ENCODE assay signal across 11 mouse cellular contexts in genomic region chr6:70871511-70871980, GRCm38 (mm10). TPM values are rescaled to one million over a fixed set of nuclear protein-coding genes. Genes with fewer than 3 reads are reported as not detected.
DNase-seq lines count a peak whose midpoint lies in the region; ATAC-seq and TF ChIP-seq lines count a peak whose summit lies in the region.
"Had no signal": no experiment of that assay in that cellular context is flagged by ENCODE, and none has a peak within 500 bp of the region (broad histone marks: within the 10 kb centered on the region; RNA-seq: fewer than 3 reads in every experiment).

No protein-coding gene starts in this region.

- no peaks in the 10 kb centered on the region for H3K9me3 ChIP-seq in CH12.LX (replicated peaks; ENCODE audit: low read length)
- H3K9me3 ChIP-seq: hindbrain, embryonic 15.5 days; lung, embryonic 15.5 days had no signal

- H3K4me2 ChIP-seq in CH12.LX (ENCODE audit: insufficient read depth, low read depth, poor library complexity, severe bottlenecking), result peak overlapping the region; percentile 85
- H3K4me2 ChIP-seq: lung, embryonic 15.5 days had no signal

- peak overlapping the region; percentile 71 for H3K27ac ChIP-seq in layer of hippocampus, adult 2 months
- H3K27ac ChIP-seq in CH12.LX (ENCODE audit: insufficient read depth, low read depth), result peak overlapping the region; percentile 97
- peak overlapping the region; percentile 62; the same call in 1 of the 2 replicates for H3K27ac ChIP-seq in cortical plate, adult 2 months (ENCODE audit: insufficient read depth, low read length)
- H3K27ac ChIP-seq: hindbrain, embryonic 15.5 days; lung, embryonic 15.5 days had no signal

- TF ChIP-seq EP300 in CH12.LX (IDR thresholded peaks at IDR 0.05; ENCODE audit: low read length), result peak; percentile 44

- peak; percentile 74 for ATAC-seq in megakaryocyte progenitor cell, adult 5-6 weeks (replicated peaks; ENCODE audit: poor library complexity)

- peak overlapping the region; percentile 81 for H3K9ac ChIP-seq in CH12.LX (ENCODE audit: insufficient read depth, low read depth)
- H3K9ac ChIP-seq: hindbrain, embryonic 15.5 days; lung, embryonic 15.5 days had no signal

- H3K4me1 ChIP-seq in CH12.LX (ENCODE audit: control insufficient read depth in 1 of 2, insufficient read depth in 2 of 2), result peaks cover 24 to 81% of the 10 kb centered on the region in 2 experiments
- H3K4me1 ChIP-seq in cortical plate, adult 2 months (ENCODE audit: control insufficient read depth, insufficient read depth, low read length), result peaks cover 1% of the 10 kb centered on the region; the same call in 1 of the 2 replicates
- H3K4me1 ChIP-seq: lung, embryonic 15.5 days had no signal

- no peak for TF ChIP-seq CTCF in layer of hippocampus, adult 2 months (conservative IDR thresholded peaks at IDR 0.05)
- TF ChIP-seq CTCF in CH12.LX (conservative IDR thresholded peaks at IDR 0.05 in 1 of 2, IDR thresholded peaks at IDR 0.05 in 1 of 2; ENCODE audit: low read depth in 2 of 2, low read length in 2 of 2), result no peak
- no peak for TF ChIP-seq CTCF in cortical plate, adult 2 months (IDR thresholded peaks at IDR 0.05; ENCODE audit: extremely low read depth, insufficient read depth, low read length)

- H3K4me3 ChIP-seq in layer of hippocampus, adult 2 months, result peak overlapping the region; percentile 24; the same call in 1 of the 2 replicates
- H3K4me3 ChIP-seq in CH12.LX (replicated peaks in 1 of 3; ENCODE audit: low read depth in 2 of 3, low read length in 2 of 3, poor library complexity in 1 of 3), result peak overlapping the region in 2 of 3 experiments; percentile 32 to 46
- no peak overlapping the region for H3K4me3 ChIP-seq in cortical plate, adult 2 months (ENCODE audit: insufficient read depth, low read length)
- H3K4me3 ChIP-seq: hindbrain, embryonic 15.5 days; lung, embryonic 15.5 days had no signal

- in situ Hi-C loops in CH12.LX (cut with MboI; ENCODE audit: low pct_ligation_motif_present, low pct_unique_long_range_greater_than_20kb, low sequenced_read_pairs), result no loop called here

- H3K27me3 ChIP-seq in CH12.LX (replicated peaks), result no peaks in the 10 kb centered on the region
- H3K27me3 ChIP-seq: hindbrain, embryonic 15.5 days; lung, embryonic 15.5 days had no signal

- TF ChIP-seq POLR2A in CH12.LX (IDR thresholded peaks at IDR 0.05; ENCODE audit: low read depth, low read length), result no peak; the same call in none of the 2 replicates
- no peak for TF ChIP-seq POLR2A in cortical plate, adult 2 months (IDR thresholded peaks at IDR 0.05; ENCODE audit: extremely low read depth, insufficient read depth, low read length)

- DNase-seq in layer of hippocampus, adult 2 months (ENCODE audit: low spot score in 2 of 2), result no peak
- no peak for DNase-seq in layer of hippocampus, adult 9-10 months (ENCODE audit: low spot score)
- DNase-seq in CH12.LX (ENCODE audit: extremely low read depth), result peak; percentile 75
- no peak for DNase-seq in cerebellum, adult 9-10 months
- DNase-seq in left cerebral cortex, adult 8-10 months (ENCODE audit: low spot score in 2 of 2), result no peak
- no peak for DNase-seq in adrenal gland, adult 2 months

- no peak for TF ChIP-seq RAD21 in CH12.LX (IDR thresholded peaks at IDR 0.05; ENCODE audit: low read depth, low read length)

- H3K36me3 ChIP-seq in CH12.LX (replicated peaks in 1 of 2; ENCODE audit: control insufficient read depth in 1 of 2, insufficient read depth in 1 of 2, low read length in 1 of 2), result peaks cover 4 to 15% of the 10 kb centered on the region in 2 experiments
- H3K36me3 ChIP-seq: hindbrain, embryonic 15.5 days; lung, embryonic 15.5 days had no signal

- dilution Hi-C loops in CH12.LX (cut with MboI; ENCODE audit: extremely low pct_ligation_motif_present, extremely low pct_unique_long_range_greater_than_20kb, low sequenced_read_pairs), result no loop called here

- H3K79me2 ChIP-seq in CH12.LX (replicated peaks; ENCODE audit: control insufficient read depth, extremely low read depth, insufficient read depth, poor library complexity, severe bottlenecking), result peaks cover 56% of the 10 kb centered on the region

TF ChIP-seq in CH12.LX, 34 proteins besides CTCF, POLR2A, EP300 and RAD21:
- TF ChIP-seq SMC3 (IDR thresholded peaks at IDR 0.05; ENCODE audit: low read depth, low read length), result no peak
- peak; percentile 67; the same call in 1 of the 2 replicates for TF ChIP-seq MAX (IDR thresholded peaks at IDR 0.05; ENCODE audit: low read length)
- TF ChIP-seq BHLHE40 (IDR thresholded peaks at IDR 0.05; ENCODE audit: low read depth, low read length), result 0 out of 2 replicates have a peak, but pooled peaks have one; percentile 12
- TF ChIP-seq ELF1 (IDR thresholded peaks at IDR 0.05; ENCODE audit: low read depth, low read length), result peak; percentile 39; the same call in 1 of the 2 replicates
- TF ChIP-seq TCF12 (IDR thresholded peaks at IDR 0.05; ENCODE audit: low read depth, low read length), result peak; percentile 17; the same call in 1 of the 2 replicates
- TF ChIP-seq ETS1 (conservative IDR thresholded peaks at IDR 0.05; ENCODE audit: low read depth, low read length), result peak; percentile 49; the same call in 1 of the 2 replicates
- 0 out of 2 replicates have a peak, but pooled peaks have one; percentile 17 for TF ChIP-seq RCOR1 (conservative IDR thresholded peaks at IDR 0.05; ENCODE audit: low read depth, low read length)
- TF ChIP-seq CHD1 (IDR thresholded peaks at IDR 0.05; ENCODE audit: low read depth, low read length), result peak; percentile 96
- TF ChIP-seq SIN3A (IDR thresholded peaks at IDR 0.05; ENCODE audit: low read length), result peak; percentile 42
- TF ChIP-seq MYC (IDR thresholded peaks at IDR 0.05; ENCODE audit: low read depth, low read length), result peak; percentile 78
- 0 out of 2 replicates have a peak, but pooled peaks have one; percentile 14 for TF ChIP-seq JUND (conservative IDR thresholded peaks at IDR 0.05; ENCODE audit: low read depth, low read length)
- no peak for TF ChIP-seq GABPA (IDR thresholded peaks at IDR 0.05; ENCODE audit: insufficient replicate concordance, low read depth, low read length)
- no peak for TF ChIP-seq NELFE (IDR thresholded peaks at IDR 0.05; ENCODE audit: low read depth, low read length)
- peak; percentile 77 for TF ChIP-seq MXI1 (IDR thresholded peaks at IDR 0.05; ENCODE audit: low read depth, low read length)
- TF ChIP-seq IRF4 (IDR thresholded peaks at IDR 0.05; ENCODE audit: low read depth, low read length), result peak; percentile 65; the same call in 1 of the 2 replicates
- TF ChIP-seq ZKSCAN1 (IDR thresholded peaks at IDR 0.05; ENCODE audit: borderline replicate concordance, low read depth, low read length), result no peak
- TF ChIP-seq ZMIZ1 (IDR thresholded peaks at IDR 0.05; ENCODE audit: low read depth, low read length), result peak; percentile 79; the same call in 1 of the 2 replicates
- TF ChIP-seq ZC3H11A (IDR thresholded peaks at IDR 0.05; ENCODE audit: low read depth, low read length), result no peak
- peak; percentile 48; the same call in 1 of the 2 replicates for TF ChIP-seq JUN (IDR thresholded peaks at IDR 0.05; ENCODE audit: insufficient read depth, low read depth, low read length)
- TF ChIP-seq CHD2 (IDR thresholded peaks at IDR 0.05; ENCODE audit: low read length), result no peak
- TF ChIP-seq TBP (conservative IDR thresholded peaks at IDR 0.05; ENCODE audit: low read depth, low read length), result no peak

RNA-seq across cellular contexts. Expression of gene Eif2ak3, which starts 27.2 kb away (rescaled TPM):
- 10 to 100 TPM; 19.5 to 21.8 TPM for total RNA-seq in layer of hippocampus, adult 2 months (2021)
- total RNA-seq in CH12.LX (2012; rRNA removed) (38.9 and 39.5 TPM in 2 replicates), CH12.LX (2014; rRNA removed) (23.1 and 24.9 TPM in 2 replicates)
- 21.2 and 26.2 TPM in 2 replicates for polyA plus RNA-seq in CH12.LX (2012; ENCODE audit: insufficient read length, low read depth)
- 16.0 and 17.8 TPM in 2 replicates for polyA plus RNA-seq in cortical plate, adult 2 months (2012; rRNA removed)
- 13.2 and 16.9 TPM in 2 replicates for total RNA-seq in megakaryocyte progenitor cell, adult 5-6 weeks (2015)
- total RNA-seq in megakaryocyte progenitor cell, adult 5-6 weeks (2017), result 19.8 and 22.8 TPM in 2 replicates
- total RNA-seq in left cerebral cortex, adult 8-10 months (2022), result 10 to 100 TPM; 24.4 to 27.0 (median 25.8) TPM
- 10 to 100 TPM; 18.1 to 21.1 TPM for total RNA-seq in adrenal gland, adult 2 months (2021)
- polyA plus RNA-seq in adrenal gland, adult 2 months (2012; rRNA removed), result 11.5 and 13.2 TPM in 2 replicates

RNA-seq across cellular contexts. Expression of gene Tex37, which starts 47.2 kb away (rescaled TPM):
- not detected for total RNA-seq in layer of hippocampus, adult 2 months (2021)
- total RNA-seq in CH12.LX (2012; rRNA removed), result not detected in 2 replicates
- not detected in 2 replicates for total RNA-seq in CH12.LX (2014; rRNA removed)
- not detected in 2 replicates for polyA plus RNA-seq in CH12.LX (2012; ENCODE audit: insufficient read length, low read depth)
- not detected in 2 replicates for polyA plus RNA-seq in cortical plate, adult 2 months (2012; rRNA removed)
- not detected in 2 replicates for total RNA-seq in megakaryocyte progenitor cell, adult 5-6 weeks (2015)
- total RNA-seq in megakaryocyte progenitor cell, adult 5-6 weeks (2017), result not detected in 2 replicates
- not detected for total RNA-seq in left cerebral cortex, adult 8-10 months (2022)
- not detected for total RNA-seq in adrenal gland, adult 2 months (2021)
- polyA plus RNA-seq in adrenal gland, adult 2 months (2012; rRNA removed), result not detected in 2 replicates
- total RNA-seq: left cerebral cortex, adult 18-20 months had no signal
- polyA plus RNA-seq: hindbrain, embryonic 15.5 days; lung, embryonic 15.5 days had no signal
